Mouse (Mus musculus) lung, postnatal 0 days (tissue): ENCODE data around the gene Pnmt. TPM values are rescaled to one million over a fixed set of nuclear protein-coding genes. Genes with fewer than 3 reads are reported as not detected.

Experiments
- ATAC-seq: fragments of 200-750 bp; cut with Nextera tagmentation; 2 replicates; pipeline ENCODE4 v1.8.0; 2017; ENCODE audit warnings: moderate library complexity
- DNase-seq: peaks from one replicate; pipeline ENCODE4 v3.0.0-alpha.2; 2016; ENCODE audit warnings: low spot score
- H3K27ac ChIP-seq: fragments of 300-500 bp; sonication (generic); 2 replicates; pipeline ENCODE4 v1.5.1; 2014; ENCODE audit warnings: antibody characterized with exemption, mild to moderate bottlenecking, low read length, mixed read lengths
- H3K27me3 ChIP-seq: fragments of 300-500 bp; sonication (generic); replicated peaks from 2 replicates; pipeline ENCODE4 v1.6.1; 2014; ENCODE audit warnings: low read length, mixed read lengths; ENCODE audit not compliant: insufficient read depth
- H3K36me3 ChIP-seq: fragments of 300-500 bp; sonication (generic); 2 replicates; pipeline ENCODE4 v1.6.1; 2014; ENCODE audit warnings: low read length, mixed read lengths; ENCODE audit not compliant: insufficient read depth
- H3K4me1 ChIP-seq: fragments of 300-500 bp; sonication (generic); 2 replicates; pipeline ENCODE4 v1.6.1; 2014; ENCODE audit warnings: antibody characterized with exemption, low read depth, low read length, mixed read lengths; ENCODE audit not compliant: insufficient read depth
- H3K4me2 ChIP-seq: fragments of 300-500 bp; sonication (generic); replicated peaks from 2 replicates; pipeline ENCODE4 v1.6.1; 2014; ENCODE audit warnings: low read depth, mild to moderate bottlenecking, low read length, moderate library complexity, mixed read lengths
- H3K4me3 ChIP-seq: fragments of 300-500 bp; sonication (generic); 2 replicates; pipeline ENCODE4 v1.5.1; 2014; ENCODE audit warnings: low read depth, low read length
- H3K9ac ChIP-seq: fragments of 300-500 bp; sonication (generic); replicated peaks from 2 replicates; pipeline ENCODE4 v1.6.1; 2014; ENCODE audit warnings: low read depth, mild to moderate bottlenecking
- H3K9me3 ChIP-seq: fragments of 300-500 bp; sonication (generic); 2 replicates; pipeline ENCODE4 v1.6.1; 2016; ENCODE audit warnings: low read length, mixed read lengths
- CTCF ChIP-seq: IDR thresholded peaks from 2 replicates; pipeline ENCODE4 v1.5.1; 2016; ENCODE audit warnings: antibody characterized with exemption, mild to moderate bottlenecking
- EP300 ChIP-seq: IDR thresholded peaks from 2 replicates; pipeline ENCODE4 v1.6.1; 2016; ENCODE audit warnings: antibody characterized with exemption, mild to moderate bottlenecking, control low read depth
- WGBS: fragments of 180-500 bp; shearing (Covaris S2); extraction: QIAGEN DNeasy Blood & Tissue Kit; methylation state at CpG from one replicate; pipeline ENCODE4 v1.1.7; 2014; 5-methylcytosine and 5-hydroxymethylcytosine counted together
- polyA plus RNA-seq: library from polyadenylated mRNA; unstranded; fragments of >200 nt; fragmentation: Nextera tagmentation; extraction: Ambion mirVana; gene quantifications from 2 replicates; pipeline ENCODE4 v1.2.1, GENCODE M21; 2015

Gene Pnmt
- polyA plus RNA-seq, 1 experiment from 2014 or later = not detected

DNA sequence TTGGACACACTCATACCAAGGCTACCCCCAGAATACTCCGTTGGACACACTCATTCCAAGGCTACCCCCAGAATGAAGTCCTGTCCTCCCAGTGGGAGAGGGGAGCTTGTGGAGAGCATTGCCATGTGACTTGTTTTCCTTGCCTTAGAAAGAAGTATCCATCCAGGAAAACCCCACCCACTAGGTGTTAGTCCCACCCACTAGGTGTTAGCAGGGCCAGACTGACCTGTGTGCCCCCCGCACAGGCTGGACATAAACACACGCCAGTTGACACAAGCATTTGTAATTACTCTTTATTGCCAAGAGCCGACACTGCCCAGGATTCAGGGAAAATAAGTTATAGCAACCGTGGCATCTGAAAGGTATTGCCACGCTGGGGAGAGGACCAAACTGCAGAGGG lies 51.2 kb downstream of the Pnmt start:
- Histone ChIP-seq H3K4me1 (no peaks in the 10 kb centered on the region; the same call in 1 of the 2 replicates), H3K36me3 (peaks cover 19% of the 10 kb centered on the region), H3K4me2 (no peak overlapping the region), H3K4me3 (no peak overlapping the region), H3K9me3 (no peaks in the 10 kb centered on the region), H3K9ac (no peak overlapping the region), H3K27me3 (no peaks in the 10 kb centered on the region), H3K27ac (no peak overlapping the region)
- ATAC-seq (no peak), DNase-seq (no peak)
- no peak for TF ChIP-seq CTCF
- TF ChIP-seq EP300 = no peak
- WGBS = 72% methylated on average over 6 of the region's 6 CpGs

Other genes with a start within 250 kb of the Pnmt start
- gene Fbxl20, start 236.0 kb upstream of the Pnmt start, polyA plus RNA-seq = 12.8 and 13.0 TPM in 2 replicates
- gene Med1, start 193.2 kb upstream of the Pnmt start, polyA plus RNA-seq = 32.2 and 34.1 TPM in 2 replicates
- 6.7 and 8.3 TPM in 2 replicates for gene Cdk12, start 183.4 kb upstream of the Pnmt start, polyA plus RNA-seq
- gene Neurod2, start 56.8 kb upstream of the Pnmt start, polyA plus RNA-seq = not detected in 2 replicates
- gene Ppp1r1b, start 38.0 kb upstream of the Pnmt start, polyA plus RNA-seq = 11.8 and 18.6 TPM in 2 replicates
- 69.9 and 73.1 TPM in 2 replicates for gene Stard3, start 28.1 kb upstream of the Pnmt start, polyA plus RNA-seq
- gene Tcap, start 2.6 kb upstream of the Pnmt start, polyA plus RNA-seq = 5.8 and 6.4 TPM in 2 replicates
- gene Pgap3, start 14.0 kb downstream of the Pnmt start, polyA plus RNA-seq = 8.0 and 8.6 TPM in 2 replicates
- gene Erbb2, start 26.0 kb downstream of the Pnmt start, polyA plus RNA-seq = 21.2 and 23.6 TPM in 2 replicates
- 86.1 and 96.0 TPM in 2 replicates for gene Mien1, start 52.5 kb downstream of the Pnmt start, polyA plus RNA-seq
- gene Grb7, start 59.9 kb downstream of the Pnmt start, polyA plus RNA-seq = 30.7 and 33.1 TPM in 2 replicates
- gene Ikzf3, start 159.6 kb downstream of the Pnmt start, polyA plus RNA-seq = 0.20 and 0.43 TPM in 2 replicates
- 0.10 and 0.21 TPM in 2 replicates for gene Zpbp2, start 164.6 kb downstream of the Pnmt start, polyA plus RNA-seq
- 43.7 and 45.3 TPM in 2 replicates for gene Ormdl3, start 200.9 kb downstream of the Pnmt start, polyA plus RNA-seq
- not detected in 2 replicates for gene Lrrc3c, start 211.8 kb downstream of the Pnmt start, polyA plus RNA-seq
- 0.14 and 0.70 TPM in 2 replicates for gene Gm12355, start 239.2 kb downstream of the Pnmt start, polyA plus RNA-seq
- not detected in 2 replicates for gene Gsdma3, start 239.9 kb downstream of the Pnmt start, polyA plus RNA-seq